Mouse (Mus musculus): ENCODE data around the gene Rbm45. TPM values are rescaled to one million over a fixed set of nuclear protein-coding genes. Genes with fewer than 3 reads are reported as not detected.
A peak's percentile ranks its signal among the peaks of the same experiment; 100 is the strongest.

The Rbm45 gene
- polyA plus RNA-seq, 1 experiment, result 8.9 TPM

DNA sequence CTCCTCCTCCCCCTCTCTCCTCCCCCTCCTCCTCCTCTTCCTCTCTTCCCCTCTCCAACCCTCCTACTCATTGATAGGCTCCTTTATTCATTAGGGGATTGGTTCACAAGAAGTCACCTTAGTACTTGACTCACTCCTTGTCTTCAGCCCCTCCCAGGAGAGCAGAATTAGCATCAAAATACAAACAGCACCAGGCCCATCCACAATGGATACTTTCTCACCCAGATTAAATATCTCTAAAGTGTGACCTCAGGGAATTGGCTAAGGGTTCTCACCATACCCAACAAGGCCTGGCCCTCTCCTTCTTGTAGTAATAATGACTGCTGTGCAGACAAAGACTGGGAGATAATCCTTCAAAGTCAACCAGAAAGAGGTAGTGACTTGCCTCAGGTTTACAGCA lies 30.4 kb downstream of the Rbm45 start:
- DNase-seq, result no peak
- TF ChIP-seq POLR2A (IDR thresholded peaks at IDR 0.05; ENCODE audit: low read depth, low read length), result no peak
- no peak for TF ChIP-seq CTCF (conservative IDR thresholded peaks at IDR 0.05; ENCODE audit: insufficient read depth, insufficient read length, low read depth, low read length)
- Histone ChIP-seq H3K36me3 (ENCODE audit: control insufficient read depth, insufficient read depth, low read length) (no peaks in the 10 kb centered on the region), H3K27ac (ENCODE audit: insufficient read depth, low read depth, low read length) (no peak overlapping the region), H3K4me1 (ENCODE audit: control insufficient read depth, insufficient read depth, low read length) (no peaks in the 10 kb centered on the region), H3K4me3 (ENCODE audit: insufficient read depth, low read depth, low read length) (no peak overlapping the region), H3K27me3 (replicated peaks; ENCODE audit: control insufficient read depth, insufficient read depth, low read length) (no peaks in the 10 kb centered on the region; the same call in 1 of the 2 replicates)

DNA sequence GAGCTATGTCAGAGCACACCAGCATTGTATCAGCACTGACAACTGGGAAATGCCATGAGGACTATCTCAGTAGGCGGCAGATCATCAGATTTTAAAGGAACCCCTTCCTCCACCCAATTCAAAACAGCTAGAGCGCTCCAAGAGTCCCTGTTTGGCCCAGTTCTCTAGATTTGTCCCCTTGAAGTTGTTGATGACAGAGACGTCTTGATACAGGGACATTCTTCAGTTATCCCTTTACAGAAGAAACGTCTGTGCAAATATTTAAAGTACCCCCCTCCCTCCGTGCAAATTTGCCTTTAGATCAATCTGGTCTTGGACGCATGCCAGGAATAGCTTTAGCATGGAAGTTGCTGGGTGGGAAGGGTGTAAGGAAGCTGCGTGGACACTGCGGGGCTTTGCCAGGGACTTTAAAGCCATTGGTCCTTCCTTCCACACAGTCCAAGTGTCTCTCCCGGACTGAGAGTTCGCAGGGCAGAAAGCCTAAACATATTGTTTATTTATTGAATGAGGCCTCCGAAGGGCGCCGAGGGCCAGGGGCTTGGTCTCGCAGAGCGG lies 35.9 kb downstream of the Rbm45 start:
- 12% methylated on average over 15 of the region's 15 CpGs for WGBS
- H3K36me3 ChIP-seq (ENCODE audit: control insufficient read depth, insufficient read depth, low read length), result no peaks in the 10 kb centered on the region
- no peak for TF ChIP-seq POLR2A (IDR thresholded peaks at IDR 0.05; ENCODE audit: low read depth, low read length)
- TF ChIP-seq CTCF (conservative IDR thresholded peaks at IDR 0.05; ENCODE audit: insufficient read depth, insufficient read length, low read depth, low read length), result no peak
- peak; percentile 22 for DNase-seq
- H3K4me1 ChIP-seq (ENCODE audit: control insufficient read depth, insufficient read depth, low read length), result peaks cover 7% of the 10 kb centered on the region; the same call in 1 of the 2 replicates
- peak overlapping the region; percentile 87 for H3K4me3 ChIP-seq (ENCODE audit: insufficient read depth, low read depth, low read length)
- H3K27ac ChIP-seq (ENCODE audit: insufficient read depth, low read depth, low read length), result no peak overlapping the region; the same call in 1 of the 2 replicates
- H3K27me3 ChIP-seq (replicated peaks; ENCODE audit: control insufficient read depth, insufficient read depth, low read length), result no peaks in the 10 kb centered on the region; the same call in 1 of the 2 replicates

DNA sequence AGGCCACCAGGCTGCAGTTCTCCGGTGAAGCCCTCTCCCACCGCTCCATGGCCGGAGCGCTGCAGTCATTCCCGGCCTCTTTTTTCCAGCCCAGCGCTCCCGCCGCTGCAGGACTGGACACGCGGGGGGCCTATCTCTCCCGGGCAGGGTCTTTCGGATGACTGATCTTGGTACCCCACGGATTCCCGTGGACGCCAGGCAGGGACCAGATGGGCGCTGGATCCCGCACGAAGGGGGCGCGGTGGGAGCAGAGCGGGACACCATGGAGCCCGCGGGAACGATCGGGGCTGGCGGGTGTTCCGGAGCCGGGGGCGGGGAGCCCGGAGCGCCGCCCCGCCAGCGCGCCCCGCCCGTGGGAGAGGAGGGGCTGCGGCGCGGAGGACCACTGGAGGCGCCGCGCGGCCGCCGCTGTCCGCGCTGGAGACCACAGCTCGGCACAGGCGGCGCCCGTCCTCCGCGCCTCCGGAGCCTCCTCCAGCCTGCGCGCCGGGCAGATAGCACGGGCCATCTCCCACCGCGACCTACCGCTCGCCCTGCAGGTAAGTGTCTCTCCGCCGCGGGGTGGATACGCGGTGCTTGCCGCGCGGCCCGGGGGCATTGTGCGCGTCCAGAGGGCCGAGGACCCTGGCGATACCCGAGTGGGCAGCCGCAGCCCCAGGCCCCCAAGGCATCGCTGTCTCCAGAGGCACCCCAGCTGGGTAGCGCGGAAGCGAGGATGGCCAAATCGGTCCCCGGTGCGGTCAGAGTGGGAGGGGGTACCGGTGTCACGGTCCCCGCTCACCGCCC lies 36.6 kb downstream of the Rbm45 start, which contains the start of gene Osbpl6:
Osbpl6 (plus strand) TSS at position 358 of the 786 bp plus-strand sequence.
- under 1% methylated on average over 80 of the region's 89 CpGs for WGBS
- peak within 1 kb of the TSS; percentile 87 for H3K4me3 ChIP-seq (ENCODE audit: insufficient read depth, low read depth, low read length)
- H3K4me1 ChIP-seq (ENCODE audit: control insufficient read depth, insufficient read depth, low read length), result peaks cover 7% of the 10 kb centered on the region; the same call in 1 of the 2 replicates
- no peaks in the 10 kb centered on the region for H3K36me3 ChIP-seq (ENCODE audit: control insufficient read depth, insufficient read depth, low read length)
- no peaks in the 10 kb centered on the region; the same call in 1 of the 2 replicates for H3K27me3 ChIP-seq (replicated peaks; ENCODE audit: control insufficient read depth, insufficient read depth, low read length)
- TF ChIP-seq POLR2A (IDR thresholded peaks at IDR 0.05; ENCODE audit: low read depth, low read length) (no peak), CTCF (conservative IDR thresholded peaks at IDR 0.05; ENCODE audit: insufficient read depth, insufficient read length, low read depth, low read length) (no peak)
- H3K27ac ChIP-seq (ENCODE audit: insufficient read depth, low read depth, low read length), result peak within 1 kb of the TSS; percentile 68
- peak; percentile 81 for DNase-seq

DNA sequence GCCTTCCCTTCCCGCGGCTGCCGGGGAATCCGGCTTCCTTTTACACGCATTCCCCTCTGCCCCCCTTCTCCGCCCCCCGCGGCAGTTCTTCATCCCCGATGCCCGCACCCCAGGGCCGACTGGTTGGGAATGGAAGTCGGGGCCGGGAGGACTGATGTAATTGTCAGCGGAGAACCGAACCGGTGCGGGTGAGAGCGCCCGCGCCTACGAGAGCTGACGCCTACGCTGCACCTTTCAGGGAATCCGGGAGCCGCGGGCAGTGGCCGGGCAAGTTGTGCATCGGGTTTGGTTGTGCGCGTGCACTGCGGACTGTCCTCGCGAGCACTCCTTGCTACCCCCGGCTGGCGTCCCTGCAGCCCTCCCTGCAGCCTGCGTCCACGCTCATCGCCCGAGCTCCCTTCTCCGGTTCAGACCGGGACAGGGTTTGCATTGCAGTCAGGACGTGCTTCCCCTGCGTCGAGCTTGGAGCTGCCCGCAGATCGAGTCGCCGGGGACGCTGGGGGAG lies 37.2 kb downstream of the Rbm45 start:
- H3K4me1 ChIP-seq (ENCODE audit: control insufficient read depth, insufficient read depth, low read length), result peaks cover 7% of the 10 kb centered on the region; the same call in 1 of the 2 replicates
- DNase-seq, result peak; percentile 71
- under 1% methylated on average over 49 of the region's 49 CpGs for WGBS
- no peaks in the 10 kb centered on the region; the same call in 1 of the 2 replicates for H3K27me3 ChIP-seq (replicated peaks; ENCODE audit: control insufficient read depth, insufficient read depth, low read length)
- H3K4me3 ChIP-seq (ENCODE audit: insufficient read depth, low read depth, low read length), result peak overlapping the region; percentile 87
- TF ChIP-seq POLR2A (IDR thresholded peaks at IDR 0.05; ENCODE audit: low read depth, low read length), result peak; percentile 19
- TF ChIP-seq CTCF (conservative IDR thresholded peaks at IDR 0.05; ENCODE audit: insufficient read depth, insufficient read length, low read depth, low read length), result no peak
- peak overlapping the region; percentile 68 for H3K27ac ChIP-seq (ENCODE audit: insufficient read depth, low read depth, low read length)
- no peaks in the 10 kb centered on the region for H3K36me3 ChIP-seq (ENCODE audit: control insufficient read depth, insufficient read depth, low read length)

DNA sequence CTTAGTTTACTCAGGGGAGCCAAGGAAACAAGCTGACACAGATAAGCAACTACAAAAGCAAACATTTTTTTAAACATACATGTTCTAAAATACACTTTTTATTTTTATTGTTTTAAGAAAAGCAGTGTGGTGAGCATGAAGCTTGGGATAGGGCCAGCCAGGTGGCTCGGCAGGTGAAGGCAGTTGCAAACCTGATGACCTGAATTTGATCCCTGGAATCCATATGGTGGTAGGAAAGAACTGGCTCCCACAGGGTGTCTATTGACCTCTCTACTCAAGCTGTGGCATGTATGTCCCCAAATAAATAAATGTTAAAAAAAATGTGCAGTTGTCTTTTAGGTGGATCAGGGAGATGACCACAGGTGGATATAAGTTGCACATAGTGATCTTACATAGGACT lies 39.7 kb downstream of the Rbm45 start:
- no peaks in the 10 kb centered on the region for H3K36me3 ChIP-seq (ENCODE audit: control insufficient read depth, insufficient read depth, low read length)
- no peak overlapping the region for H3K27ac ChIP-seq (ENCODE audit: insufficient read depth, low read depth, low read length)
- no peak overlapping the region for H3K4me3 ChIP-seq (ENCODE audit: insufficient read depth, low read depth, low read length)
- no peak for DNase-seq
- H3K27me3 ChIP-seq (replicated peaks; ENCODE audit: control insufficient read depth, insufficient read depth, low read length), result no peaks in the 10 kb centered on the region; the same call in 1 of the 2 replicates
- no peak for TF ChIP-seq CTCF (conservative IDR thresholded peaks at IDR 0.05; ENCODE audit: insufficient read depth, insufficient read length, low read depth, low read length)
- TF ChIP-seq POLR2A (IDR thresholded peaks at IDR 0.05; ENCODE audit: low read depth, low read length), result no peak
- peaks cover 9% of the 10 kb centered on the region; the same call in 1 of the 2 replicates for H3K4me1 ChIP-seq (ENCODE audit: control insufficient read depth, insufficient read depth, low read length)
- 72% methylated on average over 1 of the region's 1 CpGs for WGBS

DNA sequence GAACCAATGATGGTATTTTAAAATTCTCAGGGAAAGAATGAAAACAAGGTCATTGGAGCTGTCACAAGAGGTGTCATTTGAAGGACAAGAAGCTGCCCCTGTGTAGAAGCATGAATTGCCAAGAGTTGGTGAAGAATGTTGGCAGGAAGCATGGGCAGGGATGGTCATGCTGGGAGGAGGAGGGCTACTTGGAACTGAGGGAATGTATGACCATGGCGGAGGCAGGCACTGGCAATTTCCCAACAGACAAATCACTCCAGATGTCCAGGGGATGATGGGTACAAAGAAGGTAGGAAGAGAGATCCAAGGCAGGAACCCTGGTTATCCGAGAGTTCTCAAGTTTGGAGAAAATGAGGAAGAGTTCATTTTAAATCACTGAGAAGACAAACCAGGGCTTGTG lies 40.2 kb downstream of the Rbm45 start:
- DNase-seq, result peak; percentile 20
- H3K4me3 ChIP-seq (ENCODE audit: insufficient read depth, low read depth, low read length), result no peak overlapping the region
- H3K27ac ChIP-seq (ENCODE audit: insufficient read depth, low read depth, low read length), result no peak overlapping the region
- WGBS, result 77% methylated on average over 2 of the region's 2 CpGs
- no peaks in the 10 kb centered on the region; the same call in 1 of the 2 replicates for H3K27me3 ChIP-seq (replicated peaks; ENCODE audit: control insufficient read depth, insufficient read depth, low read length)
- TF ChIP-seq CTCF (conservative IDR thresholded peaks at IDR 0.05; ENCODE audit: insufficient read depth, insufficient read length, low read depth, low read length) (no peak), POLR2A (IDR thresholded peaks at IDR 0.05; ENCODE audit: low read depth, low read length) (no peak)
- H3K4me1 ChIP-seq (ENCODE audit: control insufficient read depth, insufficient read depth, low read length), result peaks cover 10% of the 10 kb centered on the region; the same call in 1 of the 2 replicates
- no peaks in the 10 kb centered on the region for H3K36me3 ChIP-seq (ENCODE audit: control insufficient read depth, insufficient read depth, low read length)

- 78% methylated on average over 2 of the region's 2 CpGs for WGBS
- Histone ChIP-seq H3K27ac (ENCODE audit: insufficient read depth, low read depth, low read length) (no peak overlapping the region), H3K4me1 (ENCODE audit: control insufficient read depth, insufficient read depth, low read length) (peaks cover 4% of the 10 kb centered on the region; the same call in 1 of the 2 replicates), H3K27me3 (replicated peaks; ENCODE audit: control insufficient read depth, insufficient read depth, low read length) (no peaks in the 10 kb centered on the region), H3K36me3 (ENCODE audit: control insufficient read depth, insufficient read depth, low read length) (no peaks in the 10 kb centered on the region), H3K4me3 (ENCODE audit: insufficient read depth, low read depth, low read length) (no peak overlapping the region)
- no peak for TF ChIP-seq POLR2A (IDR thresholded peaks at IDR 0.05; ENCODE audit: low read depth, low read length)
- TF ChIP-seq CTCF (conservative IDR thresholded peaks at IDR 0.05; ENCODE audit: insufficient read depth, insufficient read length, low read depth, low read length), result no peak
- DNase-seq, result no peak
Measured at GRCm38 (mm10) chr2:76412924-76413323, 43.1 kb downstream of the Rbm45 start.
